Mouse (Mus musculus) heart, embryonic 10.5 days (tissue): ENCODE measurements around the gene Tmem238. TPM values are rescaled to one million over a fixed set of nuclear protein-coding genes. Genes with fewer than 3 reads are reported as not detected.

Experiments
- DNase-seq: peaks from one replicate; pipeline ENCODE4 v3.0.0-alpha.2; 2017; ENCODE audit warnings: low spot score
- H3K27ac ChIP-seq: fragments of 300-500 bp; sonication (generic); 2 replicates; pipeline ENCODE4 v1.5.1; 2016; ENCODE audit warnings: mild to moderate bottlenecking
- H3K27me3 ChIP-seq: fragments of 300-500 bp; sonication (generic); 2 replicates; pipeline ENCODE4 v1.6.1; 2016; ENCODE audit warnings: mild to moderate bottlenecking; ENCODE audit not compliant: poor library complexity, insufficient read depth, severe bottlenecking
- H3K36me3 ChIP-seq: fragments of 300-500 bp; sonication (generic); 2 replicates; pipeline ENCODE4 v1.6.1; 2016; ENCODE audit warnings: mild to moderate bottlenecking, moderate library complexity
- H3K4me1 ChIP-seq: fragments of 300-500 bp; sonication (generic); 2 replicates; pipeline ENCODE4 v1.6.1; 2016; ENCODE audit warnings: mild to moderate bottlenecking
- H3K4me3 ChIP-seq: fragments of 300-500 bp; sonication (generic); 2 replicates; pipeline ENCODE4 v1.5.1; 2016; ENCODE audit warnings: mild to moderate bottlenecking, moderate library complexity
- H3K9me3 ChIP-seq: fragments of 300-500 bp; sonication (generic); 2 replicates; pipeline ENCODE4 v1.6.1; 2016; ENCODE audit warnings: mild to moderate bottlenecking, moderate library complexity
- WGBS: fragments of 180-500 bp; shearing (Covaris S2); methylation state at CpG from one replicate; pipeline ENCODE4 v1.1.7; 2016; 5-methylcytosine and 5-hydroxymethylcytosine counted together
- polyA plus RNA-seq: library from polyadenylated mRNA; unstranded; fragments of >200 nt; fragmentation: Nextera tagmentation; extraction: Ambion mirVana; gene quantifications from 2 replicates; pipeline ENCODE4 v1.2.1, GENCODE M21; 2016

Gene Tmem238
- polyA plus RNA-seq, 1 experiment from 2014 or later: 6.3 TPM

DNA sequence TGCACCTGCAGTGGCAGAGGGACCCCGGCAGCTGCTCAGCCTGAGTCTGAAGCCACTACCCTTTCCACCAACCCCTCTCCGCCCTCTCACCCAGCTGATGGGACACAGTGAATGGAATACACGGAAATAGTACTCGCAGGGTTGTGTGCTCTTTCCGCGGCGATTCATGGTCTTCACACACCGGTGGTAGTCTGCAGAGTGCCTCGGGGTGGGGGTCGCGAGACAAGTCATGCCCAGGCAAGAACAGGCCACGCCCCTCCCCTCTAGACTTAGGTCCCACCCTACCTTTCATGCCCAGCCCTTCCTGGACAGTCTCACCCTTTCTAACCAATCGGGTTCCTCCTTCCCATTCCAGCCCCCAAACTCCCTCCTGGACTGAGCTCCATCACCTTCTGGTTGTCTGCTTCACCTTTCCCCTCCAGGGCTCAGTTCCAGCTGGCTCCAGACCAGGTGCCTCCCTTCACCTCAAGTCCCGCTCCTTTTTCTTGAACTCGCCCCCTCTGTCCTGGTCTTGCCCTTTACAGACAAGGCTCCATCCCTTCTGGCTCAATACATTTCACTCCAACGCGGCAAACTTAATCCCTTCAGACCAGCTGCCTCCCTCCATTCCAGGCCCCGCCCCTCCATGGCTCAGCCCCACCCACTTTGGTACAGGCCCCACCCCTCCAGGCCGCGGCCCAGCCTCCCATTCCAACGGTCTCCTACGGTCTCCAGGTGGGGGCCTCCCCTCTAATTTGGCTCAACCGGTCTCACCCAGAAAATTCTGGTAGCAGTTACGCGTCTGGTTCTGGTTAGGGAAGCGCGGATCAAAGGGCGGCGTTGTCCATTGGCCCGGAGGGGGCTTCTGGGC is 37.3 kb downstream of the Tmem238 start:
- Histone ChIP-seq H3K36me3 (no peaks in the 10 kb centered on the region), H3K4me3 (peak overlapping the region; percentile 61), H3K9me3 (no peaks in the 10 kb centered on the region), H3K27me3 (0 out of 2 replicates have a peak, but pooled peaks cover 8% of the 10 kb centered on the region), H3K4me1 (peaks cover 20% of the 10 kb centered on the region), H3K27ac (peak overlapping the region; percentile 83)
- WGBS: 2% methylated on average over 30 of the region's 30 CpGs
- peak; percentile 91 for DNase-seq

DNA sequence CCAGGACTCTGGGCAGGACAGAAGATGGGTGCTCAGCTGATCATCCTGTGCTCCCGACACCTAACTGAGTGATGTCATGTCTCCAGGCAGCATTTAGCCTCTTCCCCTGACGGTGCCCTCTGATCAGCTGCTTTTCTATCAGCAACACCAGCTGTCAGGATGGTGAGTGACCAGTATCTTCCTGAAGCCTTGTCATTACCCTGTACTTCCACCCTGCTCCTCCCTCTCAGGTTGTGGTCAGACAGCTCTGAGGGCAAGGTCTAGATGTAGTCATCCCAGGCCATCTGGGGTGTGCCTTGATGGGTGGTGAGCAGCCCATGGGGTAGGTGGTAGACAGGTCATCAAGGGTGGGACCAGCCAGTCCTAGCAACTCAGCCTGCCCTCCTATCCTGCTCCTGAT is 40.3 kb downstream of the Tmem238 start:
- Histone ChIP-seq H3K27ac (no peak overlapping the region), H3K4me3 (no peak overlapping the region), H3K27me3 (0 out of 2 replicates have a peak, but pooled peaks cover 5% of the 10 kb centered on the region), H3K36me3 (peaks cover 25% of the 10 kb centered on the region), H3K9me3 (no peaks in the 10 kb centered on the region), H3K4me1 (peaks cover 36% of the 10 kb centered on the region)
- peak; percentile 86 for DNase-seq
- 65% methylated on average over 2 of the region's 2 CpGs for WGBS

DNA sequence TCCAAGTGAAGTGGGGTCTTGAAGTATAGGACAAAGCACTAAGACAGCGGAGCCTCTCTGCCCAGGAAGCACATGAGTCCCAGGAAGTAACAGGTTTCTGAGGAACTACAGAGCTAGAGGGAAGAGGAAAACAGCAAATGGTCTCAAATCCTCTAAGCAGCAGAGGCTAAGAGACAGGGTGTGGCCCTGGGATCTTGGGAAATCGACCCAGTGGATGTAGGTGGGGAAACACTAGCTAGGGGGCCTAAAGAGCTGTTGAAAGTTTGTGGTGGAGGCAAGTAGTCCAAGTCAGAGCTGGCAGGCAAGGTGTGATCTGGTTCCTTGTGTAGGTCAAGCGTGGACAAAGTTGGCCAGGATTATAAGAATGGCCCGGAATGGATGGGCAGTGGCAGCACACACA is 41.1 kb downstream of the Tmem238 start:
- H3K4me3 ChIP-seq: no peak overlapping the region
- H3K36me3 ChIP-seq: peaks cover 33% of the 10 kb centered on the region
- no peaks in the 10 kb centered on the region for H3K27me3 ChIP-seq
- peaks cover 37% of the 10 kb centered on the region for H3K4me1 ChIP-seq
- DNase-seq: no peak
- no peaks in the 10 kb centered on the region for H3K9me3 ChIP-seq
- 68% methylated on average over 4 of the region's 4 CpGs for WGBS
- peak overlapping the region; percentile 13; the same call in 1 of the 2 replicates for H3K27ac ChIP-seq

DNA sequence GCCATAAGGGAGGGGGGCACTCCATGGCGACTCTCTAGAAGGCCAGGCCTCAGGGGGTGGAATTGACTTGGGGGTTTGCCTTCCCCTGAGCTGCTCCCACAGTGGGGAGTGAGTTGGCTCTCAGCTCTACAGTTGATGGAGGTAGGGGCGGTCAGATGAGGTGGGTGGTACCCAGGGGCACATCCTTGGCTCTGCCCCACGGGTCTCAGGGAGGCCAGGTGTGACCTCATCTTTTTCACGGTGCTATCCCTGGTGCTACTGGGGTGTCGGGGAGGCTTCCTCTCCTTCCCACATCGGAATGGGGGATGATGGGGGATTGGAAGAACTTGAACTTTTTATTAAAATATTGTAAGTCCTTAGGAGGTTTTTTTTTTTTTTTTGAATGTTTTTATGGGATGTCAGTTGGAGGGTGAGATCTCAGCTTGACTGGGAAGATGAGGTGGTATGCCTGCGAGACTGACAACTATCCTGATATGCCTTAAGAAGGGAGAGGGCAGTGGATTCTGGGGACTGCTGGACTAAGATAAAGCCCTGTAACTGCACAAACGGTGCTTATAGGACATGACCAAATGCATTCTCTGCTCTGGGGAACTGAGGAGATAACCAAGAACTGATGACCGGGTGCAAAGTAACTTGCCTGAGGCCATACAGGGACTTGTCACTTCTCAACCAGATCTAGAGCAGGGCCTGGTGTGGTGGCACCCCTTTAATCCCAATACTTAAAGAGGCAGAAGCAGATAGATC is 42.1 kb downstream of the Tmem238 start:
- H3K4me3 ChIP-seq: no peak overlapping the region
- 54% methylated on average over 9 of the region's 9 CpGs for WGBS
- peaks cover 37% of the 10 kb centered on the region for H3K4me1 ChIP-seq
- H3K9me3 ChIP-seq: no peaks in the 10 kb centered on the region
- H3K36me3 ChIP-seq: peaks cover 43% of the 10 kb centered on the region
- peak; percentile 88 for DNase-seq
- H3K27ac ChIP-seq: peak overlapping the region; percentile 33; the same call in 1 of the 2 replicates
- H3K27me3 ChIP-seq: no peaks in the 10 kb centered on the region

DNA sequence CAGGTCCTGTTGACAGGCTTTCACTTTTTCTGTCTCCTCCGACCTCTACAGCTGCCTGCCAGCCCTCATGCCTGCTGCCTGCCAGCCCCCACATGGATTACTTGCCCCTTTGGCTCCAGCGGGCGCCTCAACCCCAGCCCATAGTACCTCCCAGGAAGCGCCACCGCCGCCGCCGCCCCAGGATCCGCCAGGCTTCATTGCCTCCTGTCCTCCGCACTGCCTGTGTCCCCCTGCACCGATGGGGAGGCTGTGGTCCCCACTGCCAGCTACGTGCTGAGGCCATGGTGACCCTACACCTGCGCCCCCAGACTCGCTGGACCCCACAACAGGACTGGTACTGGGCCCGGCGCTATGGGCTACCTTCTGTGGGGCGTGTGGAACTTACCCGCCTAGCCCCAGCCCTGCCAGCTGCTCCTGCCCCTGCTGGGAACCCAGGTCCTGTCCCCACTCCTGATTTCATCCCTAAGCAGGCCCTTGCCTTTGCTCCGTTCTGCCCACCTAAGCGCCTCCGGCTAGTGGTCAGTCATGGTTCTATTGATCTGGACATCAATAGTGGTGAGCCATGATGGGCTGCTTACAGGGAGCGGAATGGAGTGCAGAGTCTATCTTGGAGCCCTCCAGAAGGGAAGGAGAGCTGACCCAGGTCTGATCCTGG is 43.0 kb downstream of the Tmem238 start:
- 84% methylated on average over 22 of the region's 22 CpGs for WGBS
- Histone ChIP-seq H3K4me3 (no peak overlapping the region), H3K36me3 (peaks cover 47% of the 10 kb centered on the region), H3K27ac (peak overlapping the region; percentile 33; the same call in 1 of the 2 replicates), H3K27me3 (no peaks in the 10 kb centered on the region), H3K9me3 (no peaks in the 10 kb centered on the region), H3K4me1 (peaks cover 37% of the 10 kb centered on the region)
- DNase-seq: peak; percentile 74

DNA sequence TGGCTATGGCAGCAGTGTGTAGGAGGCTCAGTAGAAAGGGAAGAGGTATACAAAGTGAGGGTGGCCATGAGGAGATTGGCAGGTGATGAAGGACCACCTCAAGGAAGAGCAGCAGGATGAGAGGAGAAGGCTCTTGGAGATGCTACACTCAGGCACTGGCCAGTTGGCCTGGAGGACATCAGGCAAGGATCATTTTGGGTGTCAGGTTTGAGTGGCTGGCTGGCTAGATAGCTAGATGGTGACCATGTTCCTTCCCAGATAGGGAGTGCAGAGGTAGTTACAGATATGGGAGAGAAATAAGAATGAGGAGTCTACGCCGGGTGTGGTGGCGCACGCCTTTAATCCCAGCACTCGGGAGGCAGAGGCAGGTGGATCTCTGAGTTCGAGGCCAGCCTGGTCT is 44.6 kb downstream of the Tmem238 start:
- H3K27me3 ChIP-seq: no peaks in the 10 kb centered on the region
- no peaks in the 10 kb centered on the region for H3K9me3 ChIP-seq
- no peak overlapping the region for H3K4me3 ChIP-seq
- WGBS: 79% methylated on average over 6 of the region's 6 CpGs
- peaks cover 40% of the 10 kb centered on the region for H3K4me1 ChIP-seq
- peaks cover 47% of the 10 kb centered on the region for H3K36me3 ChIP-seq
- no peak overlapping the region; the same call in 1 of the 2 replicates for H3K27ac ChIP-seq
- DNase-seq: peak; percentile 73

DNA sequence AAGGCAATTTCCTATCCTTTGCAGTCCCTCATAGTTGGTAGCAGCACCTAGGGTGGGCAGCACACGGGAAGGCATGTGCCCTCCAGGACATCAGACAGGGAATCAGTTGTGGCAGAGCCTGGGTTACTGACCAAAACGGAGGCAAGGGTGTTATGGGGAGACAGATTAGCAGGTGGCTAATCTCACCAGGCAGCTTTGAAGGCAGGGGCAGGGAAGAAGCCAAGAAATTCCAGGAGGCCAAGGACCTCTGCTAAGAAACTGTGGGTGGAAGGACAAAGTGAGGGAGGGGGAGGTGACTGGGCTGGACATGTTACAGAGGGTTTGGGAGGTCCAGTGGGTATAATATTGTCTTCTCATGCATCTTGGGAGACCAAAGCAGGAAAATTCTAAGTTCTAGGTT is 46.1 kb downstream of the Tmem238 start:
- peaks cover 47% of the 10 kb centered on the region for H3K36me3 ChIP-seq
- peaks cover 46% of the 10 kb centered on the region for H3K4me1 ChIP-seq
- H3K27me3 ChIP-seq: no peaks in the 10 kb centered on the region
- H3K9me3 ChIP-seq: no peaks in the 10 kb centered on the region
- WGBS: 49% methylated on average over 2 of the region's 2 CpGs
- DNase-seq: no peak
- H3K4me3 ChIP-seq: peak overlapping the region; percentile 10; the same call in 1 of the 2 replicates
- 0 out of 2 replicates have a peak overlapping the region, but pooled peaks have one; percentile 94 for H3K27ac ChIP-seq

DNA sequence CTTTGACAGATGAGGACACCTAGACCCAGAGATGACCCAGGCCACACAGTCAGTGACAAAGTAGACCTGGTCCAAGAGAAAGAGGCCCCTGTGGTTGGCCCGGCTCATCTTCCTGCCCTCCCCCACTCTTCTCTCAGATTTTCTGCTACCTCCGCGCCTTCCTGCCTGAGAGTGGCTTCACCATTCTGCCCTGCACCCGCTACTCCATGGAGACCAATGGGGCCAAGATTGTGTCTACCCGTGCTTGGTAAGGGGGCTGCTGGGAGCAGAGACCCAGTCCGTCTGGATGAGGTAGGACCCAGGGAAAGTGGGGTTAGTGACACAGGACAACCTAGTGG is 47.0 kb downstream of the Tmem238 start:
- peak overlapping the region; percentile 94; the same call in 1 of the 2 replicates for H3K27ac ChIP-seq
- peaks cover 46% of the 10 kb centered on the region for H3K4me1 ChIP-seq
- no peak for DNase-seq
- peak overlapping the region; percentile 67; the same call in 1 of the 2 replicates for H3K4me3 ChIP-seq
- no peaks in the 10 kb centered on the region for H3K9me3 ChIP-seq
- H3K27me3 ChIP-seq: no peaks in the 10 kb centered on the region
- 83% methylated on average over 6 of the region's 6 CpGs for WGBS
- H3K36me3 ChIP-seq: peaks cover 47% of the 10 kb centered on the region

DNA sequence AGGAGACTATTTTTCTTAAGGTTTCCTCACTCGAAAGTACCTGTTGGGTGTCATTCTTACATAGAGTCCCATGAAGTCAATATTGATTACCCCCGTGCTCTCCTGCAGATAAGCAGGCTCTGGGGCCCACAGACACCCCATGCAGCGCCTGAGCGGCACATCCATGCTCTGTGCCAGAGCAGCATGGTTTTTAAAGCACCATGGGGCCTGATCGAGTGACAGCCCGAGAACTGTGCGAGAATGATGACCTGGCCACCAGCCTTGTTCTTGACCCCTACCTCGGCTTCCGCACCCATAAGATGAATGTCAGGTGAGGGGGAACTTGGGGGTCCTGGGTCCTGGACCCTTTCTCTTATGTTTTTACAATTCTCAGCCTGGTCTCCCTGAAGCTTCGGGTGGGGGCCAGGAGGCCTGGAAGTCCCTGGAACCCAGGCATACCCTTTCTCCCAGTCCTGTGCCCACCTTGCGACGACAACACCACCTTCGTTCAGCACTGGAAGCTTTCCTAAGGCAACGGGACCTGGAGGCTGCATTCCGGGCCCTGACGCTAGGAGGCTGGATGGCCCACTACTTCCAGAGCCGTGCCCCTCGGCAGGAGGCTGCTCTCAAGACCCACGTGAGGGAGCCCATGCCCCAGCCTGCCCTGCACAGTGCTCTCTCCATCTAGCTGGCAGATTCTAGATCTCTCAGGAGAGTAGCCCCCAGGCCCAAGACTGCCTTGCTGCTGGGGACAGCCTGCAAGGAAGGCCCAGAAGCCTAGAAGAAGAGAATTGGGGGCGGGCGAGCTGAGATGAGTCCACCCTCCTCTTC is 47.6 kb downstream of the Tmem238 start:
- DNase-seq: no peak
- H3K9me3 ChIP-seq: no peaks in the 10 kb centered on the region
- WGBS: 84% methylated on average over 21 of the region's 21 CpGs
- H3K36me3 ChIP-seq: peaks cover 46% of the 10 kb centered on the region
- H3K4me1 ChIP-seq: peaks cover 44% of the 10 kb centered on the region
- H3K27ac ChIP-seq: peak overlapping the region; percentile 94
- no peaks in the 10 kb centered on the region for H3K27me3 ChIP-seq
- H3K4me3 ChIP-seq: peak overlapping the region; percentile 67

DNA sequence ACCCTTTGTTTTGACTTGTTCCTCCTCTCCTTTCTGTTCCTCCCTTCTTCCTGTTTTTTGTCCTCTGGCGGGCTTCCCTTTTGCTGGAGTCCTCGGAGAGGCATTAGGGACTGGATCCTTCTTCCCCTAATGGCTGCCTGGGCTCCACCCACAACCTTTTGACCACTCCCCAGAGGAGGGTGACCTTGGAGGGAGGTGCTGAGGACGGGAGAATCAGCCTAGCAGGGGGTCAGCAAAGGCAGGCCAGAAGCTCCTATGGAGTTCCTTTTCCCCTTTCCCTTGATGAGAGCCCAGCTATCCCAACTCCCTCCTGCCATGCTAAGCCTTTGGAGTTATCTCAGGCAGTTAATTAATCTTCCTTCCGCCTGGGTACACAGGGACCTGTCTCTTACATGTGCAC is 48.3 kb downstream of the Tmem238 start:
- H3K27me3 ChIP-seq: no peaks in the 10 kb centered on the region
- peaks cover 39% of the 10 kb centered on the region for H3K36me3 ChIP-seq
- peak; percentile 89 for DNase-seq
- WGBS: 4% methylated on average over 4 of the region's 4 CpGs
- peak overlapping the region; percentile 94 for H3K27ac ChIP-seq
- H3K4me3 ChIP-seq: peak overlapping the region; percentile 67
- no peaks in the 10 kb centered on the region for H3K9me3 ChIP-seq
- H3K4me1 ChIP-seq: peaks cover 38% of the 10 kb centered on the region

DNA sequence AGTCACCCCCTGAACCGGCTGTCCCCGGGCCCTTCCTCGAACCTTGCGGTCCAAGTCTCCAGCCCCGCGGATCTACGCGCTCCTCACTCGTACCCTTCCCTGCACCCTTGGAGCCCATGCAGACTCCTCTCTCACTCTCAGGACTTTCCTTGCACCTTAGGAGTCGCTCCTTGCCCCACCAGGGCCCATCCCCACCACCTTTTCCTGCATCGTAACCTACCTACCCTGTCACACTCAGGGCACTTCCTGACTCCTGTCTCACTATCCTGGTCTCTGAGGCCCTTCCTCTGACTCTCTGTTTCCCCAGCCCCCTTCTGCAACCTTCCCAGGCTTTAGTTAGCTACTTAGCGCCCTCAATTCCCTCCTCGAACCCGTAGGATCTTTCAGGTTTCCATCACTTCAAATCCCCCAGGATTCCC is 49.1 kb downstream of the Tmem238 start:
- Histone ChIP-seq H3K36me3 (peaks cover 31% of the 10 kb centered on the region), H3K27ac (peak overlapping the region; percentile 94), H3K4me1 (peaks cover 33% of the 10 kb centered on the region), H3K9me3 (no peaks in the 10 kb centered on the region), H3K27me3 (no peaks in the 10 kb centered on the region), H3K4me3 (peak overlapping the region; percentile 67)
- WGBS: 2% methylated on average over 14 of the region's 14 CpGs
- no peak for DNase-seq
